Mouse (Mus musculus): ENCODE data around the gene Gramd4. TPM values are rescaled to one million over a fixed set of nuclear protein-coding genes. Genes with fewer than 3 reads are reported as not detected.
A peak's percentile ranks its signal among the peaks of the same experiment; 100 is the strongest.

Gene Gramd4
- polyA plus RNA-seq, 1 experiment from 2014 or later: 14.3 TPM

DNA sequence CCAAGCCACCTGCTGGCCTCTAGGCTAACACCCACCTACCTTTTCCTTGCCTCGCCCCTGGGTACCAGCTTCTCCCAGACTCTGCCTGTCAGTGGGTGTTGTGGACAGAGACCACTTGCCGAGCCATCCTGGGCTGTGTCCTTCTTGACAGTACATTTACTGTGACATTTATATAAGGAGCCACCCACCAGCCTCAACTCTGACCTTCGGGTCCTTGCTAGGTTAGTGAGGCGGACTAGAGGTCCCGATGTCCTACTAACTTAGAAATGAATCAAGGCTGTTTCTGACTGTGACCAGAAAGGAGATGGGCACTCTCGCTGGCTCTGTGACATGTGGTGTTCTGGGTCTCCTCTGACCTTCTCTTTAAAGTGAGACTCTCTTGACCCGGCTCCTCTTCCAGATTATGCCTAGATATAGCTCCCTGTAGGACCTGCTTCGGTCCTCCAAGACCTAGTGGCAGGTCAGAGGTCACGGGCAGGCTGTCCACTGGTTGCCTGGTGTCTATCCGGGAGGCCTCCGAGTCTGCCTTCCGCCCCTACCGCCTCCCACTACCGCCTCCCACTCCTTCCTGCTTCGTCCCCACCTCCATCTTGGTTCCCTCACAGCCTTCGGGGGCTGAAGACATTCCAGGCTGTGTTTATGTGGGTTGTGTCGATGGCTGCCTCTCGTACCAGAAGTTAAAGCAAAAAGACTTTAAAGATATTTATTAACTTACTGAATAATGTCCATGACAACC, 21.2 kb downstream of the Gramd4 start:
- H3K4me3 ChIP-seq: no peak overlapping the region
- no peak overlapping the region for H3K27ac ChIP-seq (replicated peaks)
- 77% methylated on average over 18 of the region's 18 CpGs for WGBS

DNA sequence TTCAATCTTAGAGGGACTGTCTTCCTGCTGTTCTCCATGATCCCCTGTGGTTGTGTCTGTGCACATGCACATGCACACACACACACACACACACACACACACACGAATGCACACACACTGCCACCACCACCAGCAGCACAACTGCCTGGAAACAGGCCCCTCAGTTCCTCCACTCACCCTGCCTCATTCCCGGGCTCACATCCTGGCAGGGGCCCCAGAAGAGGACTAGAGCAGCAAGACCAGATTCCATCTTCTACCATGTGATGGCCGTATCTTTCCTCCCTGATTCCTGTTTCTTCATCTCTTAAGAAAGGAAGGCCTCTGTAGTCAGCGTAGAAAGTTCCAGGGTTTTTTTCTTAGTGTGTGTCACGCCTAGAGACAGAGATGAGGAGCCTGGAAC, 22.0 kb downstream of the Gramd4 start:
- 85% methylated on average over 5 of the region's 5 CpGs for WGBS
- Histone ChIP-seq H3K4me1 (peaks cover 69% of the 10 kb centered on the region), H3K27ac (replicated peaks) (no peak overlapping the region)

More for the DNA sequence above, 21.2 kb downstream of the Gramd4 start:
- Histone ChIP-seq H3K27me3 (ENCODE audit: low read depth, poor library complexity, severe bottlenecking) (no peaks in the 10 kb centered on the region), H3K9me3 (replicated peaks) (no peaks in the 10 kb centered on the region), H3K36me3 (no peaks in the 10 kb centered on the region), H3K4me1 (peaks cover 61% of the 10 kb centered on the region)
- no peak for DNase-seq (ENCODE audit: low spot score)

DNA sequence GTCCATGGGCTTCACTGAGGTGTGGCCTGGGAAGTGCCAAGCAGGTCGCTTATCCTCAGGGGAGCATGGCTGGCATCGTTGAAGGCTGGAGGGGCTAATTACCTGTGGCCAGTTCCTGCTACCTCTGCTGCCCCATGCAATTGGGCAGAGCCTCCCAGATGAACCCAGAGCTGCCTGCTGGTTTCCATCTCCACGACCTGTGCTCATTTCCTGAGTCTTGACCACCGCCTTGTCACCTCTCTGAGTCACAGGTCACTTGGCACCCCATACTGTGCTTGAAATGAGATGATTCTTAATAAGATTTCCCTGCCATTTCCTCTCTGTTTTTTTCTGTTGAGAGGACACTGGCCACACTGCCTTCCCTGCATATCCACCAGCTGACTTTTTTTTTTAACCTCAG, 22.4 kb downstream of the Gramd4 start:
- WGBS: 67% methylated on average over 4 of the region's 4 CpGs
- Histone ChIP-seq H3K4me1 (peaks cover 71% of the 10 kb centered on the region), H3K27ac (replicated peaks) (no peak overlapping the region), H3K9me3 (replicated peaks) (no peaks in the 10 kb centered on the region), H3K4me3 (no peak overlapping the region), H3K36me3 (no peaks in the 10 kb centered on the region), H3K27me3 (ENCODE audit: low read depth, poor library complexity, severe bottlenecking) (no peaks in the 10 kb centered on the region)
- no peak for DNase-seq (ENCODE audit: low spot score)

More for the DNA sequence above, 22.0 kb downstream of the Gramd4 start:
- Histone ChIP-seq H3K36me3 (no peaks in the 10 kb centered on the region), H3K27me3 (ENCODE audit: low read depth, poor library complexity, severe bottlenecking) (no peaks in the 10 kb centered on the region), H3K9me3 (replicated peaks) (no peaks in the 10 kb centered on the region), H3K4me3 (no peak overlapping the region)
- no peak for DNase-seq (ENCODE audit: low spot score)

DNA sequence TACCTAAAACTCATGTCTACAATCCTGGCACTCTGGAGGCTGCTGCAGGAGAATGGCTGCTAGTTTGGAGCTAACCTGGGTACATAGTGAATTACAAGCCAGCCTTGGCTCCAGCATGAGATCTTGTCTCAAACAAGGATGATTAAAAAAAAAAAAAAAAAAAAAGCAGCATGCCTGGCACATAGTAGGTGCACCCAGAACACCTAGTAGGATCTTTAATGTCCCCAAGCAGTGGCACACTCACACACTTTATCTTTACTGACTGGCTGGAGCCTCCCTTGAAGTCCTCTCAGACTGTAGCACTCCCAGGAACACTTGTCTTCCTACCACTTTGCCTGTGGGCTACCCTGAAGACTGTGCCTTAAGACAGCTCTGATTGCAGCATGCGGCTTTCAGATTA, 22.9 kb downstream of the Gramd4 start:
- DNase-seq (ENCODE audit: low spot score): no peak

DNA sequence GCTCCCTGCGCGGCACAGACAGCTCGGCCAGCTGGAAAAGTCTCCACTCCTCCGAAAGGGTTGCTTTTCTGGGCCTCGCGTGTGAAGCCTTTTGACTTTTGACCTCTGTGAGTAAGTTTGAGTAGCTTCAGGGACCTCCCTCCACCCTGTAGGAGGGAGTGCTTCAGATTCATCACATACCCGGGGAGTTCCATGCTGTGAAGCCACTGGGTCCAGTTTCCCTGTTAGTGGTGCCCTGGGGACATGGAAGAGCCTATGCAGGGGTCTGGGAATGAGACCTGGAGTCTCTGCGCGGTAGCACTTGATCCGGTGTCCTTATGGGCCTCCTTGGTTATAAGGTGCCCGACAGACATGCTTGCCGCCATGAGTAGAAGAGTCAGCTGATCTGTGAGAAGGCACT, 24.2 kb downstream of the Gramd4 start:
- DNase-seq (ENCODE audit: low spot score): no peak
- 0 out of 2 replicates have a peak overlapping the region, but pooled peaks have one; percentile 6 for H3K27ac ChIP-seq (replicated peaks)
- no peaks in the 10 kb centered on the region for H3K36me3 ChIP-seq
- H3K27me3 ChIP-seq (ENCODE audit: low read depth, poor library complexity, severe bottlenecking): no peaks in the 10 kb centered on the region
- H3K9me3 ChIP-seq (replicated peaks): no peaks in the 10 kb centered on the region
- H3K4me3 ChIP-seq: no peak overlapping the region
- H3K4me1 ChIP-seq: peaks cover 86% of the 10 kb centered on the region
- WGBS: 45% methylated on average over 12 of the region's 12 CpGs

More for the DNA sequence above, 22.9 kb downstream of the Gramd4 start:
- peaks cover 76% of the 10 kb centered on the region for H3K4me1 ChIP-seq
- no peaks in the 10 kb centered on the region for H3K9me3 ChIP-seq (replicated peaks)
- H3K4me3 ChIP-seq: no peak overlapping the region
- H3K27ac ChIP-seq (replicated peaks): no peak overlapping the region
- no peaks in the 10 kb centered on the region for H3K36me3 ChIP-seq
- 95% methylated on average over 1 of the region's 1 CpGs for WGBS
- H3K27me3 ChIP-seq (ENCODE audit: low read depth, poor library complexity, severe bottlenecking): no peaks in the 10 kb centered on the region

DNA sequence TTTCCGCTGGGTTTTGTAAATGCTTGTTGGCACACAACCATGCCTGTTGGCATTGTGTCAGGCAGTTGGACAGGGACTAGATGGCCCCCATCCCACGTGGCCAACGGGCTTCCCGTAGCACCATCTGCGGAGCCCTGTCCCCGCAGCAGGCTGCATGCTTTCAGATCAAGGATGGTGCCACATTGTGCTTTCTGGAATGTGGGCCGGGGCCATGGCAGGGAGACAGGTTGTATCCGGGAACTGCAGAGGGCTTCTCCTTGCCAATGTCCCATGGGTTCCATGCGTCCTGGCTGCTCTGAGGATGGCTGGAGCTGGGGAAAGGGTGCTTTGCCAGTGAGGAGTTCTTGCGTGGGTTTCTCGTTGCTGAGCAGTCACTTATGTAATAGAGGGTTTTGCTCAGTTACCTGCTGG, 25.1 kb downstream of the Gramd4 start:
- 89% methylated on average over 11 of the region's 11 CpGs for WGBS
- peaks cover 91% of the 10 kb centered on the region for H3K4me1 ChIP-seq

DNA sequence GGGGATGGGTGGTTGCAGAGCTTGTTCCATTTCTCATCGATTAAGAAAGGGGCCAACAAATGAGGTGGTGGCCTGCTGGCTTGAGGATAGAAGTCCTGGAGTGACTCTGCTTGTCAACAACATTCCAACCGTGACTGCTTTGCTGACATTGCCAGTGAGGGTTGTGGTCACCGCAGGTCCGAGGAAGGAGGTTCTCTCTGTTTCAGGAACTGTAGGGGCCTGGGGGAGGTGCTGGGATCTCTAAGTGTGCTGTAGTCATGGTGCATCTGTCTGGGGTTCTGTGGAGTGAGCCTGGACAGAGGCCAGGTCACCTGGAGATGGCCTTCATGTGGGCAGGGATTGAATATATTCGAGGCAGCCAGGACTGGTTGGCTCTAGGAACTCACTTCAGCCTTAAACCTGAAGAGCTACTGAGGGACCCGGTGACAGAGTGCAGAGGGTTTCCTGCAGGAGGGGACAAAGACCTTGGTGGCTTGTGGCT, 25.8 kb downstream of the Gramd4 start:
- no peak overlapping the region for H3K4me3 ChIP-seq
- peaks cover 91% of the 10 kb centered on the region for H3K4me1 ChIP-seq
- 51% methylated on average over 6 of the region's 6 CpGs for WGBS
- DNase-seq (ENCODE audit: low spot score): no peak
- H3K27me3 ChIP-seq (ENCODE audit: low read depth, poor library complexity, severe bottlenecking): no peaks in the 10 kb centered on the region
- no peaks in the 10 kb centered on the region for H3K36me3 ChIP-seq
- peak overlapping the region; percentile 57 for H3K27ac ChIP-seq (replicated peaks)
- no peaks in the 10 kb centered on the region for H3K9me3 ChIP-seq (replicated peaks)

More for the DNA sequence above, 25.1 kb downstream of the Gramd4 start:
- Histone ChIP-seq H3K4me3 (no peak overlapping the region), H3K9me3 (replicated peaks) (no peaks in the 10 kb centered on the region), H3K36me3 (no peaks in the 10 kb centered on the region), H3K27me3 (ENCODE audit: low read depth, poor library complexity, severe bottlenecking) (no peaks in the 10 kb centered on the region), H3K27ac (replicated peaks) (no peak overlapping the region)
- DNase-seq (ENCODE audit: low spot score): no peak

DNA sequence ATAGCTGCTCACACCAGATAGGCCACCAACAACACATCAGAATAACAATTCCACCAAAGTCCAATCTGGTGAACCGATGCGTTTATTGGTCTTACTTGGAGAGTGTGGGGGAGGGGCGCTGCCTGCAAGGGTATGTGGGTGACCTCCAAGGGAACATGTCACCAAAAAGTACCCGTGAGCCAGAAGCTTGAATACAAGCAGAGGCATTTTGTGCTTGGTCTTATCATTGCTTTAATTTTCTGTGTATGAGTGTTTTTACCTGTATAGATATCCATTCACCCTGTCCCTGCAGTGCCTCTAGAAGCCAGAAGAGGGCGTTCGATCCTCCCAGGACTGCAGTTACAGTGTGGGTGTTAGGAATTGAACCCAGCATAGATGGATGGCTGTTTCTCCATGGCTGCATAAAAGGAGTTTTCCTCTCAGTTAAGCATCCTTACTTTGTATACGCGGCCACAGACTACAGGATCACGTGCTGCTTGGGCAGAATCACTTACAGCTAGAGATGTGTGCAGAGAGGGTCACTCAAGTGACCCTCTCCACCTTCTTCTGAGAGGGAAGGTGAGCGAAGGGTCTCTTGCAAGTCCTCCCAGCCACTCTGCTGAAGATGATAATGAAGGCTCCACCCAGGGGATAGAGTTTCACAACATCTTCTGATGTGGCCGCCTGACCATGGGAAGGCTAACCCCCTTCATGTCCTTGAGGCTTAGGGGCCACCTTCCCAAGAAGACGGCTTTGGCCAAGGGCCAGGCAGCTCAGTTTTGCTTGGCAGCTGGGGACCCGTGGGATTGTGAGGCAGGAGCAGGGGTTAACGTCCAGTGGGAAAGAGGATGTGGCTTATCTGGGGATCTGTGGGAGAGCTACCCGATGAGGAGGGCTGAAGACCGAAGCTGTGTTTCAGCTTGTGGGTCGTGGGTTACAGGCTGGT, 28.1 kb downstream of the Gramd4 start:
- Histone ChIP-seq H3K4me1 (peaks cover 94% of the 10 kb centered on the region), H3K27ac (replicated peaks) (peak overlapping the region; percentile 70), H3K27me3 (ENCODE audit: low read depth, poor library complexity, severe bottlenecking) (no peaks in the 10 kb centered on the region), H3K36me3 (no peaks in the 10 kb centered on the region), H3K4me3 (peak overlapping the region; percentile 8; the same call in 1 of the 2 replicates), H3K9me3 (replicated peaks) (no peaks in the 10 kb centered on the region)
- WGBS: 38% methylated on average over 17 of the region's 17 CpGs
- DNase-seq (ENCODE audit: low spot score): peak; percentile 42

DNA sequence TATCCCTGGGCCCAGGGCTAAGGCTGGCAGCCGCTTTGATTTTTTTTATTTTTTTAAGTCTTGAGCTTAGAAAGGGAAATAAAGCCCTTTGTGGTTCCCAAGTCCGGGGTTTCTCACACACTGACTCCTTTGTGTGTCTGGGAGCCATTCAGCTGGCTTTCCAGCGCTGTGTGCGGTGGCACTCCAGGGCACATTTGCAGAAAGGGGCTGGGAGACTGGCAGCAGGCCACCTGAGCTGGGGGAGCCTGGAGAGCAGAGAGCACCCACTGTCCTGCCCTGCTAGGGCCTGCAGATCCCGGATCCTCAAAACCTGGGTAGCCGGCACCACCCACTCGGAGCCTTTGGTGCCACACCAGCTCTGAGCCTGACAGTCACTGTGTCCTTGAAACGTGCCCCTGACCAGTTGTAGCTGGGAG, 28.8 kb downstream of the Gramd4 start:
- Histone ChIP-seq H3K36me3 (peaks cover 4% of the 10 kb centered on the region; the same call in 1 of the 2 replicates), H3K9me3 (replicated peaks) (no peaks in the 10 kb centered on the region), H3K4me1 (peaks cover 96% of the 10 kb centered on the region), H3K27ac (replicated peaks) (peak overlapping the region; percentile 70), H3K4me3 (peak overlapping the region; percentile 8; the same call in 1 of the 2 replicates), H3K27me3 (ENCODE audit: low read depth, poor library complexity, severe bottlenecking) (no peaks in the 10 kb centered on the region)
- DNase-seq (ENCODE audit: low spot score): peak; percentile 31
- 54% methylated on average over 8 of the region's 8 CpGs for WGBS

DNA sequence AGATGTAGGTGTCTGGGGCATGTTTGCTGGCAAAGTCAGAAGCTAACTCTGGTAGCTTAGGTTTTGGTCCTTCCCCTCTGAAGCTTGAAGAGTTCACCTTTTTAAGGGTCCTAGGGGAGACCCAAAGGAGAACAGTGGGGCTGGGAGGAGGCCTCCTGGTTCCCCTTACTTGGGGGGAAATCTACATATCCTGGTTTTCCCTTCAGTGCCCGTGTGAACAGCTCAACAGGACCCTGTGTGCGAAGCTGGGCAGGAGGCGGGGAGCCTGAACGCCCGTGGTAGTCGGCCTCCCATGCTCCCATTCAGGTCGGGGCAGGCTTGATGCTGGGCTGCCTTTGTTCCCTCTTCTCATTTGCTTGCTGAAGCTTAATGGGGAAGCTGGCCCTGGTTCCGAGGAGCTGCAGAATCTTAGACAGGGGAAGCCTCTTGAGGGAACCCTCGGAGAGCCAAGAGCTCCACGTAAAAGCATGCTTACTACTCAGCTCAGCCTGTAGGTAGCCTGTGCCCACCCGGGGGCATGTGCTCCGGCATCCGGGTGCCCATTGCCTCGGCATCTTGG, 30.2 kb downstream of the Gramd4 start:
- Histone ChIP-seq H3K4me3 (peak overlapping the region; percentile 7; the same call in 1 of the 2 replicates), H3K27ac (replicated peaks) (peak overlapping the region; percentile 78), H3K4me1 (peaks cover 84% of the 10 kb centered on the region), H3K36me3 (peaks cover 16% of the 10 kb centered on the region; the same call in 1 of the 2 replicates), H3K9me3 (replicated peaks) (no peaks in the 10 kb centered on the region), H3K27me3 (ENCODE audit: low read depth, poor library complexity, severe bottlenecking) (no peaks in the 10 kb centered on the region)
- peak; percentile 32 for DNase-seq (ENCODE audit: low spot score)
- WGBS: 36% methylated on average over 14 of the region's 14 CpGs

DNA sequence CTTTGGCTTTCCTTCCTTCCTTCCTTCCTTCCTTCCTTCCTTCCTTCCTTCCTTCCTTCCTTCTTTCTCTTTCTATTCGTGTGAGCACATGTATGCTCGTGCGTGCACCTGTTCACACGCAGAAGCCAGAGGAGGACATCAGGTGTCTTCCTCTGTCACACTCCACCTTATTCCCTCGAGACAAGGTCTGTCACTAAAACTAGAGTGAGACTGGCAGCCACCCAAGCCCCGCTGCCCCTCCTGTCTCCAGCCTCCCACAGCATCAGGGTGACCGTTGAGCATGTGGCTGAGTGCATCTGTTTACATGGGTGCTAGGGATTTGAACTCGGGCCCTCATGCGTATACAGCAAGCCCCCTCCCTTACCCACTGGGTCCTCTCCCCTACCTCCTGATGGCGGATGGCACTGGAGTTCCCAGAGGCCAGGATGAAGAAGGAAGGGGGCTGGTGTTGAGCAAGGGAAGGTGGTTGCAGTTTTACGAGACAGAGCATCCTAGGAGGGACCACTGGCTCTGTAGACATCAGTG, 30.8 kb downstream of the Gramd4 start:
- Histone ChIP-seq H3K27ac (replicated peaks) (peak overlapping the region; percentile 78), H3K27me3 (ENCODE audit: low read depth, poor library complexity, severe bottlenecking) (no peaks in the 10 kb centered on the region), H3K4me3 (no peak overlapping the region), H3K36me3 (peaks cover 18% of the 10 kb centered on the region; the same call in 1 of the 2 replicates), H3K4me1 (peaks cover 77% of the 10 kb centered on the region), H3K9me3 (replicated peaks) (no peaks in the 10 kb centered on the region)
- DNase-seq (ENCODE audit: low spot score): no peak
- WGBS: 90% methylated on average over 11 of the region's 11 CpGs

DNA sequence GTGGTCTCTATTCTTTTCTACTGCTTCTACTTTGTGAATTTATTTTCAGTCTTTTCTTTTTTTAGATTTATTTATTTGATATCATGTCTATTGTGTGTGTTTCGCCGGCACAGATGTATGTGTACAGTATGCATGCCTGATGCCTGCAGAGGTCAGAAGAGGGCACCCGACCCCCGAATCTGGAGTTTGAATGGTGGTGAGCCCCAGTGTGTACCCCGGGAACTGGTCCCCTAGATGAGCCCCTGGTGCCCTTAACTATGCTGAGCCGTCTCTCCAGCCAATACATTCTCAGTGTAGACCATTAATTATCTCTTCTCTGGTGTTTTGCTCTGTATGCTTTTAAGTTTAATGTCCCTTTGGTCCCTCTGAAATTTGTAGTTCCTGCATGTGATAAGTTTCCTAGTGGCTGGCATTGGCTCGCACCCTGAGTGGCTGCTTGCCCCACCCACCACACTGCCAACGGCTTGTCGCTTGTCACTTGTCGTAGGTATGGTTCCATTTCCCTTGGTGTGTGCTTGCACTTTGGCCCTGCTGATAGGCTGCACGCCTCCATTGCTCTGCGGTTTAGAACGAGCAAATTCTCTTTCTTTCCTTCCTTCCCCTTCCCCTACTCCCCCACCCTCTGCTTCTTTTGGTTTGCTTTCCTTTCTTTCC, 31.7 kb downstream of the Gramd4 start:
- Histone ChIP-seq H3K36me3 (peaks cover 20% of the 10 kb centered on the region; the same call in 1 of the 2 replicates), H3K9me3 (replicated peaks) (no peaks in the 10 kb centered on the region), H3K4me3 (no peak overlapping the region), H3K27me3 (ENCODE audit: low read depth, poor library complexity, severe bottlenecking) (no peaks in the 10 kb centered on the region), H3K27ac (replicated peaks) (peak overlapping the region; percentile 58), H3K4me1 (peaks cover 68% of the 10 kb centered on the region)
- 90% methylated on average over 13 of the region's 13 CpGs for WGBS
- DNase-seq (ENCODE audit: low spot score): no peak

Data from midbrain, embryonic 10.5 days (tissue).